Mouse (Mus musculus): Measurements from ENCODE around the gene Pacsin1. TPM values are rescaled to one million over a fixed set of nuclear protein-coding genes. Genes with fewer than 3 reads are reported as not detected.

The Pacsin1 gene
- polyA plus RNA-seq, 1 experiment from 2014 or later: 3.4 TPM

GRCm38 (mm10) chr17:27701856-27702255 is 46.5 kb downstream of the Pacsin1 start:
- H3K27me3 ChIP-seq (ENCODE audit: insufficient read depth, poor library complexity, severe bottlenecking): peaks cover 47% of the 10 kb centered on the region
- peaks cover 29% of the 10 kb centered on the region for H3K4me1 ChIP-seq (replicated peaks)
- H3K27ac ChIP-seq: no peak overlapping the region
- peaks cover 17% of the 10 kb centered on the region for H3K9me3 ChIP-seq
- DNase-seq (ENCODE audit: low spot score): no peak
- H3K36me3 ChIP-seq: no peaks in the 10 kb centered on the region
- 73% methylated on average over 6 of the region's 6 CpGs for WGBS
- no peak overlapping the region for H3K4me3 ChIP-seq

- peak overlapping the region; percentile 60; the same call in 1 of the 2 replicates for H3K27ac ChIP-seq
- H3K9me3 ChIP-seq: peaks cover 17% of the 10 kb centered on the region
- peaks cover 30% of the 10 kb centered on the region for H3K4me1 ChIP-seq (replicated peaks)
- peaks cover 54% of the 10 kb centered on the region for H3K27me3 ChIP-seq (ENCODE audit: insufficient read depth, poor library complexity, severe bottlenecking)
- DNase-seq (ENCODE audit: low spot score): peak; percentile 77
- no peaks in the 10 kb centered on the region for H3K36me3 ChIP-seq
- H3K4me3 ChIP-seq: peak overlapping the region; percentile 48
- WGBS: 1% methylated on average over 34 of the region's 34 CpGs
Measured at GRCm38 (mm10) chr17:27702518-27702917, 47.2 kb downstream of the Pacsin1 start.

- H3K27ac ChIP-seq: no peak overlapping the region
- 65% methylated on average over 5 of the region's 5 CpGs for WGBS
- no peak overlapping the region for H3K4me3 ChIP-seq
- H3K4me1 ChIP-seq (replicated peaks): peaks cover 46% of the 10 kb centered on the region
- H3K9me3 ChIP-seq: peaks cover 12% of the 10 kb centered on the region
- no peak for DNase-seq (ENCODE audit: low spot score)
- H3K36me3 ChIP-seq: no peaks in the 10 kb centered on the region
- H3K27me3 ChIP-seq (ENCODE audit: insufficient read depth, poor library complexity, severe bottlenecking): peaks cover 60% of the 10 kb centered on the region
Measured at GRCm38 (mm10) chr17:27703961-27704621, 48.8 kb downstream of the Pacsin1 start.

GRCm38 (mm10) chr17:27705661-27706060 is 50.4 kb downstream of the Pacsin1 start:
- 34% methylated on average over 10 of the region's 10 CpGs for WGBS
- Histone ChIP-seq H3K27me3 (ENCODE audit: insufficient read depth, poor library complexity, severe bottlenecking) (peaks cover 73% of the 10 kb centered on the region), H3K4me3 (no peak overlapping the region), H3K27ac (no peak overlapping the region), H3K4me1 (replicated peaks) (peaks cover 54% of the 10 kb centered on the region), H3K9me3 (0 out of 2 replicates have a peak, but pooled peaks cover 3% of the 10 kb centered on the region), H3K36me3 (no peaks in the 10 kb centered on the region)
- no peak for DNase-seq (ENCODE audit: low spot score)

- Histone ChIP-seq H3K36me3 (no peaks in the 10 kb centered on the region), H3K4me3 (peak overlapping the region; percentile 48), H3K9me3 (0 out of 2 replicates have a peak, but pooled peaks cover 3% of the 10 kb centered on the region), H3K4me1 (replicated peaks) (peaks cover 39% of the 10 kb centered on the region), H3K27me3 (ENCODE audit: insufficient read depth, poor library complexity, severe bottlenecking) (peaks cover 64% of the 10 kb centered on the region), H3K27ac (peak overlapping the region; percentile 78)
- 5% methylated on average over 25 of the region's 25 CpGs for WGBS
- DNase-seq (ENCODE audit: low spot score): peak; percentile 98
Measured at GRCm38 (mm10) chr17:27707954-27708661, 52.8 kb downstream of the Pacsin1 start.

- no peak for DNase-seq (ENCODE audit: low spot score)
- Histone ChIP-seq H3K27ac (0 out of 2 replicates have a peak overlapping the region, but pooled peaks have one; percentile 16), H3K27me3 (ENCODE audit: insufficient read depth, poor library complexity, severe bottlenecking) (peaks cover 56% of the 10 kb centered on the region), H3K36me3 (no peaks in the 10 kb centered on the region), H3K4me3 (no peak overlapping the region), H3K9me3 (0 out of 2 replicates have a peak, but pooled peaks cover 3% of the 10 kb centered on the region), H3K4me1 (replicated peaks) (peaks cover 39% of the 10 kb centered on the region)
- 73% methylated on average over 5 of the region's 5 CpGs for WGBS
Measured at GRCm38 (mm10) chr17:27709650-27710049, 54.3 kb downstream of the Pacsin1 start.

GRCm38 (mm10) chr17:27712832-27713231 is 57.5 kb downstream of the Pacsin1 start:
- H3K36me3 ChIP-seq: no peaks in the 10 kb centered on the region
- WGBS: 89% methylated on average over 1 of the region's 1 CpGs
- peaks cover 37% of the 10 kb centered on the region for H3K27me3 ChIP-seq (ENCODE audit: insufficient read depth, poor library complexity, severe bottlenecking)

GRCm38 (mm10) chr17:27716804-27717203 is 61.5 kb downstream of the Pacsin1 start:
- Histone ChIP-seq H3K27ac (peak overlapping the region; percentile 68), H3K9me3 (no peaks in the 10 kb centered on the region), H3K4me1 (replicated peaks) (peaks cover 46% of the 10 kb centered on the region), H3K36me3 (no peaks in the 10 kb centered on the region), H3K4me3 (peak overlapping the region; percentile 44), H3K27me3 (ENCODE audit: insufficient read depth, poor library complexity, severe bottlenecking) (peaks cover 35% of the 10 kb centered on the region)
- 4% methylated on average over 16 of the region's 16 CpGs for WGBS
- peak; percentile 52 for DNase-seq (ENCODE audit: low spot score)

More at GRCm38 (mm10) chr17:27712832-27713231, 57.5 kb downstream of the Pacsin1 start:
- no peak for DNase-seq (ENCODE audit: low spot score)
- Histone ChIP-seq H3K4me1 (replicated peaks) (peaks cover 41% of the 10 kb centered on the region), H3K4me3 (no peak overlapping the region), H3K27ac (no peak overlapping the region), H3K9me3 (no peaks in the 10 kb centered on the region)

- Histone ChIP-seq H3K27me3 (ENCODE audit: insufficient read depth, poor library complexity, severe bottlenecking) (peaks cover 35% of the 10 kb centered on the region), H3K4me3 (no peak overlapping the region), H3K9me3 (no peaks in the 10 kb centered on the region), H3K4me1 (replicated peaks) (peaks cover 46% of the 10 kb centered on the region), H3K36me3 (no peaks in the 10 kb centered on the region), H3K27ac (no peak overlapping the region)
- DNase-seq (ENCODE audit: low spot score): no peak
- WGBS: 54% methylated on average over 5 of the region's 5 CpGs
Measured at GRCm38 (mm10) chr17:27718250-27718649, 62.9 kb downstream of the Pacsin1 start.

GRCm38 (mm10) chr17:27719663-27720062 is 64.4 kb downstream of the Pacsin1 start:
- H3K4me1 ChIP-seq (replicated peaks): peaks cover 59% of the 10 kb centered on the region
- H3K9me3 ChIP-seq: no peaks in the 10 kb centered on the region
- H3K27ac ChIP-seq: no peak overlapping the region
- H3K36me3 ChIP-seq: no peaks in the 10 kb centered on the region
- peaks cover 30% of the 10 kb centered on the region for H3K27me3 ChIP-seq (ENCODE audit: insufficient read depth, poor library complexity, severe bottlenecking)
- no peak for DNase-seq (ENCODE audit: low spot score)
- no peak overlapping the region for H3K4me3 ChIP-seq
- 66% methylated on average over 14 of the region's 14 CpGs for WGBS

- Histone ChIP-seq H3K27me3 (ENCODE audit: insufficient read depth, poor library complexity, severe bottlenecking) (peaks cover 32% of the 10 kb centered on the region), H3K36me3 (no peaks in the 10 kb centered on the region), H3K9me3 (no peaks in the 10 kb centered on the region), H3K27ac (peak overlapping the region; percentile 30; the same call in 1 of the 2 replicates), H3K4me3 (no peak overlapping the region), H3K4me1 (replicated peaks) (peaks cover 66% of the 10 kb centered on the region)
- WGBS: 52% methylated on average over 9 of the region's 9 CpGs
- DNase-seq (ENCODE audit: low spot score): no peak
Measured at GRCm38 (mm10) chr17:27720326-27720725, 65.0 kb downstream of the Pacsin1 start.

- Histone ChIP-seq H3K9me3 (no peaks in the 10 kb centered on the region), H3K4me1 (replicated peaks) (peaks cover 75% of the 10 kb centered on the region), H3K4me3 (no peak overlapping the region), H3K36me3 (no peaks in the 10 kb centered on the region), H3K27me3 (ENCODE audit: insufficient read depth, poor library complexity, severe bottlenecking) (peaks cover 32% of the 10 kb centered on the region), H3K27ac (peak overlapping the region; percentile 57; the same call in 1 of the 2 replicates)
- DNase-seq (ENCODE audit: low spot score): no peak
- 77% methylated on average over 9 of the region's 9 CpGs for WGBS
Measured at GRCm38 (mm10) chr17:27721125-27721664, 65.9 kb downstream of the Pacsin1 start.

- H3K27ac ChIP-seq: no peak overlapping the region
- WGBS: 35% methylated on average over 3 of the region's 3 CpGs
- peaks cover 57% of the 10 kb centered on the region for H3K4me1 ChIP-seq (replicated peaks)
Measured at GRCm38 (mm10) chr17:27724327-27724726, 69.0 kb downstream of the Pacsin1 start.

More at GRCm38 (mm10) chr17:27724327-27724726, 69.0 kb downstream of the Pacsin1 start:
- no peak overlapping the region for H3K4me3 ChIP-seq
- peaks cover 10% of the 10 kb centered on the region for H3K27me3 ChIP-seq (ENCODE audit: insufficient read depth, poor library complexity, severe bottlenecking)
- no peaks in the 10 kb centered on the region for H3K9me3 ChIP-seq
- H3K36me3 ChIP-seq: no peaks in the 10 kb centered on the region
- no peak for DNase-seq (ENCODE audit: low spot score)

All from hindbrain, embryonic 10.5 days (tissue).